Mouse (Mus musculus) spleen, embryonic (tissue): Measurements from ENCODE around the gene Apobr.

Source experiments
- CTCF ChIA-PET: fragments of 350-600 bp; sonication (Branson Sonifier 250); formaldehyde crosslinking; loops from one replicate; lab custom pipeline; 2022; lab: Charles Lee

Apobr gene

DNA sequence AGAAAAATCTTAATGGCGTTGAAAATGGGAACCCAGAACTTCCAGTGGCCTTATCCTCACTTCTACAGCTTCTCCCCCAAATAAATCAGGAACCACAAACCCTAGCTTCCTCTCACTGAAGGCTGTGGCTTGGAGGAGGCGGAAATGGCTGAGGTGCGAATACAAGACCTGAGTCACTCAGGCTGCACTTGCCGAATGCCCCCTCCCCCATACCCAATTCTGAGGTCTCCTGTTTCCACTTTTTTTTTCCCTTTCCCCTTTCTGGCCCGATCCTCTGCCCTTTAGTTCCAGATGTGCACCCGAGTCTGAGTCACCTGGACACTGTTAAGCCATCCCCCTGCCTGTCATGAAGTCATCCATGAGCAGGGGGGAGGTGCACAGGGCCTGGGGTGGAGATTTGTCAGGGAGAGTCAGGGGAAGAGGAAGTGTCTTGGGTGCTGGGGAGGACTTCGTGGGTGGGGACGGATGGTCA is at the start of gene Apobr:
Apobr (plus strand) TSS at position 437 of the 472 bp plus-strand sequence.
- CTCF ChIA-PET = interaction anchor here (0.5 kb wide), 1 partner anchor 195 kb away, joined by 5 read pairs; no protein-coding TSS in a partner anchor

DNA sequence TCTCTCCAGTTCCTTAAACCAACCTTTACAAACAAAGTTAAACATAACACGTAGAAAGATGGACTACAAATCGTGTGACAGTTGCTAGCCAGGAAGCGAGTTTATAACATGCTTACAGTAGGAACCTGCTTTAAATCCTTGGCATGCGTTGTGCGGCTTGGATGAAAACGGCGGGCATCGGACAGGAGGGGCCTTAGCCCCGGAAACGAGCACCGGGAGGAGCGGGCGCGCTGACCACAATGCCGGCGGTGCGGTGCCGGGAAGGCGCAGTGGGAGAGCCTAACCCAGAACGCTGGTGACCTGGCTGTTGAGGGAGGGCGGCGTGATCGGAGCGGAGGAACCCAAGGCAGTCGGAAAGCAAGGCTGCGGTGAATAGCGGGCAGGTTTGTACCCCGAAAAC is 49.0 kb upstream of the Apobr start:
- CTCF ChIA-PET = no interaction called here

DNA sequence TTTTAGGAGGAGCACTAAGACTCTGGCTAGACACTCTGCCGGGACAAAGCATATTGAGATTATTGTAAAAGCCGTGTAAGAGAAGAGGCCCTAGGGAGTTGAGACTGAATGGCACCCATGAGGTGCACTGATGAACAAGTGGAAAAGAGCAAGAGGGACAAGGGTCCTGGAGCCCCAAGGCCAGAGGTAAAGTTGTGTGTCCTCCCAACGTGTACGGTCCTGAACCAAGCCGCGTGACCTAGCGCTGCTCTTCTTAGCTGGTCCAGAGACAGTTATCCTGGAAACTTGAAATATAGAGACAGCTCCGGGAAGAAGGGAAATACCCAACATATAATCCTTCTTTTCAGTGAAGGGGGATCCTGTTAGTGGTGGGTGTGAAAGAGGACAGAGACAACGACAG is 48.3 kb upstream of the Apobr start:
- CTCF ChIA-PET = no interaction called here

DNA sequence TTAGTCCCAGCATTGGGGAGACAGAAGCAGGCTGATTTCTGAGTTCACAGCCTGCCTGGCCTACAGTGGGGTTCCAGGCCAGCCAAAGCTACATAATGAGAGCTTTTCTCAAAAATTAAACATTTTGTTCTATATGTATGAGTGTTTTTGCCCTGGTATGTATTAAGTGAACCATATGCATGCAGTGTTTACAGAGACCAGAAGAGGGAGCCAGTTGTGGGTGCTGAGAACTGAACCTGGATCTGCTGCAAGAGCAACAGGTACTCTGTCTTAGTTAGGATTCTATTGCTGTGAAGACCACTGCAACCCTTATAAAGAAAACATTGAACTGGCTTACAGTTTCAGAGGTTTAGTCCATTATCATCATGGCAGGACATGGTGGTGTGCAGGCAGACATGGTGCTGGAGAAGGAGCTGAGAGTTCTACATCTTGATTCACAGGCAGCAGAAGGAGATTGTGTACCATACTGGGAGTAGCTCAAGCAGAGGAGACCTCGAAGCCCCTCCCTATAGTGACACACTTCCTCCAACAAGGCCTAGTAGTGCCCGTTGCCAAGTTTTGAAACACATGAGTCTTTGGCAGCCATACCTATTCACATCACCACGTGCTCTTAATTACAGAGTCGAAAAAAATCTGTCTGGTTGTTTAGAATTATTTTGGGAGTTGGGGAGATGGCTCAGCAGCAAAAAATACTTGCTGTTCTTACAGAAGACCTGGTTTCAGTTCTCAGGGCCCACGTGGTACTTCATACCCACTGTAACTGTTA is 46.7 kb upstream of the Apobr start:
- CTCF ChIA-PET = interaction anchor here (0.5 kb wide), 1 partner anchor 23 kb away, joined by 4 read pairs; no protein-coding TSS in a partner anchor

DNA sequence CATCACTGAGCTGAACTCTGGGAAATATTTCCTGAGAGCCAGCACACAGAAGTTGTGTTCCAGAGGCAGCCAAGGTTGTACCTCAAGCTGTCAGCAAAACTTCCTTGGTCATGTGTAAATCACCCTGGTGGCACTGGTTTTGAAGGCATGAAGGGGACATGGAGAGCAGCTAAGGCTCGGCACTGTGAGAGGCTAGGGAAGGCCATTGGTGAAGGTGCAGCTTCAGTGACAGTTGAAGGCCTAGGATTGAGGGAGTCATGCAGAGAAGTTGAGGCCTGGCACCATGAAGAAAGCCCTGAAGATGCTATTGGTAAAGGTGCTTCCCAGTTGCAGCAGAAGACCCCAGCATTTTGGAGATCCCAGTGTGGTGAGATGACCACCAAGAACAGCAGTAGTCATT is 43.1 kb upstream of the Apobr start:
- CTCF ChIA-PET = interaction anchor here (0.7 kb wide), 1 partner anchor 215 kb away, joined by 4 read pairs; no protein-coding TSS in a partner anchor

DNA sequence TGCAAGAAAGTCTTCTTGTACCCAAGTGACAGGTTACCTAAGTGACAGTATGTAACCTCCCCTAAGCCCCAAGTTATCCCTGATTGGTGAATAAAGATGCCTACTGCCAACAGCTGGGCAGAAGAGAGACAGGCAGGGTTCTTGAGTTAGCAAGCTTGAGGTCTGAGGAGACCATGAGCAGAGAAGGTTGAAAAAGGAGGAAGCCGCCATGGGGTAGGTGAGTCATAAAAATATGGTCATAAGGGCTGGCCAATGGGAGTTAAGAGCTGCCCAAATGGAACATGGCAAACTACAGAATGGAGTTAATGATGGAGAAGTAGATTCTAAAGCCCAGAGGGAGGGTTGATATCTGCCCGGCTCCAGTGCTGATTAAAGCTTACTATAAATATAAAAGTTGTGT is 39.1 kb upstream of the Apobr start:
- CTCF ChIA-PET = no interaction called here

DNA sequence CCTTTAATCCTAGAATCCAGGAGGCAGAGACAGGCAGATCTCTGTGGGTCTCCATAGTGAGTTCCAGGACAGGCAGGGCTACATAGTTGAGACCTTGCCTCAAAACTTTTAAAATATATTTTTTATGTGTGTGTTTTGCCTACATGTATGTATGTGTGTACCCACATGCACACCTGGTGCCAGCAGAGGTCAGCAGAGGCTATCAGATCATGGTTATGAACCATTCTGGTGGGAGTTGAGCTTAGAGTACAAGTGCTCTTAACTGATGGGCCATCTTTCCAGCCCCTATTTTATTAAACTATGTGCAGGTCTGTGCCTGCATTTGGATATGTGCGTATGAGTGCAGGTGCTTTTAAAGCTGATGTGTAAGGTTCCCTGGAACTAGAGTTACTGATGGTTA is 29.9 kb upstream of the Apobr start:
- CTCF ChIA-PET = no interaction called here

DNA sequence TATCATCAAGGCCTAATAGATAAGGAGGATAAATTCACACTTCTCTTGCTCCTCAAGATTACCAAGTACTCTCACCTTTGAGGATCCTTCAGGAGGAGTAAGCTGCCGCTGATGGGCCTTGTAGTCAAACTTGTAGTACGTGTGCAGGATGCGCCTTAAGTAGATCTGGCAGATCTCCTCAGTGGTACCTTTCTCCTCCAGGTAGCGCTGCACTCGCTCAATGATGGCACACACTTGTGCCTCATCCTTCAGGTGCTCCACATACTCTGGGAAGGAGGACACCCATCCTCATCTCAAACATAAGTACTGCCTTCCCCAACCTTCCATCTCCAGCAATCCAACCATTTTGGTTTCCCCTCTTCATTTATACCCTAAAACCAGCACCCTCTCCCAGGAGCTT is 28.1 kb upstream of the Apobr start:
- CTCF ChIA-PET = no interaction called here

DNA sequence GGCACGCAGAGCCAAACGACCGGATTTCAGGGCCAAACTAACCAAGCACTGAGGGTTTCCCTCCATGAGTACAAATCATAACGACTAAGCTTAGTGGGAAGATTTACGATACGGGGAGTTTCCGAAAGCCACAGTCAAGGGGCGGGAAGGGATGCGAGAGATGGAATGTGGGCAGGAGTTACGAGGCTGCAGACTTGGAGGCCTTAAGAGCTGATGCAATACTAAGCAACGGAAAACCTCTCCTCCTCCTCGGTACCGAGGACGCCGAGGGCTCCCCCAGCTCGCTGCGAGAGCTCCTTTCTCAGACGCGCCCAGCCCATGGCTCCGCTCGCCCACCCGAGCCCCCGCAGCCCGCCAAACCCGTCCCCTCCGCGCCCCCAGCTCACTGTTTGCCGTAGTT is 19.0 kb upstream of the Apobr start:
- CTCF ChIA-PET = no interaction called here

DNA sequence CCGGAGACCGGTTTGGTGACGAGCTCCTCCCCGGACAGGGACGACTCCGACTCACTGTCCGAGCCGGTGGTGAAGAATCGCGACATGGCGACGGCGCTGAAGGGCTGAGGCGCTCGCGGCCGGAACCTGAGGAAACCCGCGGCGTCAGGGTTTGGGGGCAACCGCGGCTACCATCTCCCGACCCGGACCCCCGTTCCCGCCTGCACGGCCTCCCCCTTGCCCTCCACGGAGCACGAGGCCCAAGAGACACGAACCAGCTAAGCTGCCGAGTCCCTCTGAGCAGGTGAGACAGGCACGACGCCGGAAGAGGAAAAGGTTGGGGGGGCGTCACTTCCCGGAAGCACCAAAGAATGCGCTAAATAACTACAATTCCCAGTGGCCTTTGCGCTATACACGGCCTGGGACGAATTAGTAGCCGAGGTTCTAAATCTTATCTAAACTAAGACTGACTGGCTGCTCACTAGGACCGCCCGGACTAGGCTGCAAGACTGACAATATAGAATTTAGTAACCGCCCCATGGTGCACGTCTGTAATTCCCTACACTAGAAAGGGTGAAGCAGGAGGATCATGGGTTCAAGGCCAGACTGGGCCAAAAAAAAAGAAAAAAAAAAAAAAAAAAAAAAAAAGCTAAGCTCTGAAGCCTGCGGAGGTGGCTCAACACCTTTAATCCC is 18.5 kb upstream of the Apobr start, which contains the start of gene Eif3c:
Eif3c (minus strand) TSS at position 318 of the 672 bp plus-strand sequence.
- CTCF ChIA-PET = interaction anchor here (0.6 kb wide), 2 partner anchors 17 to 1428 kb away, joined by 3 read pairs; no protein-coding TSS in a partner anchor

DNA sequence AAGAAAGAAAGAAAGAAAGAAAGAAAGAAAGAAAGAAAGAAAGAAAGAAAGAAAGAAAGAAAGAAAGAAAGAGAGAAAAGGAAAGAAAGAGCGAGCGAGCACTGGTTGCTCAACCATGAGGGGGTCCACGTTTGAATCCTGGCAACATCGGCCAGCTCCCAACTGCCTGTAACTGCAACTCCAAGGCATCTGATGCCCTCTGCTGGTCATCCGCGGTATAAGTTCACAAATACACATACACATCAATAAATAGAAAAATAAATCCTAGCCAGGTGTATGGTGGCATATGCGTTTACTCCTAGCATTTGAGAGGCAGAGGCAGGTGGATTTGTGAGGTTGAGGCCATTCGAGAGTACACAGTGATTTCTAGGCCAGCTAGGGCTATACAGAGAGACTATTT is 7.8 kb upstream of the Apobr start:
- CTCF ChIA-PET = interaction anchor here (1.3 kb wide), 1 partner anchor 13 kb away, joined by 3 read pairs; no protein-coding TSS in a partner anchor

DNA sequence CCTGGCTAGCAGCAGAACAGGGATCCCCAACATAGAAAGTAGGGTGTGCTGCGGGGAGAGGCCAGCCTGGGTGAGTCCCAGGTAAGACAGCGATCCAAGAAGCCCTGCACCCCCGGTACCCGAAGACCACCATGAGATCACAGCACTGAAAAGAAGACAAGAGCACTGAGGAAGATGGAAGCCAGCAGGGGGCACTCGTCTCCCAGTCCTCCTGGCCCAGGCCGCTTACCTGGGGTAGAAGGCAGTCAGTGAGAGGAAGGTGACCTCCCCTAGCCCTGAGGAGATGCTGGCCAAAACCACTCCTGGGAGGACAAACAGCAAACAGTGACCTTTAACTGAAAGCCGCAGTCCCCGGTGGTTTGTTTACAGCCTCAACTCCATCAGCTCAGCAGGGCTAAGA is 5.6 kb upstream of the Apobr start:
- CTCF ChIA-PET = interaction anchor here (0.6 kb wide), 2 partner anchors 36 to 112 kb away, joined by 3 read pairs; no protein-coding TSS in a partner anchor

DNA sequence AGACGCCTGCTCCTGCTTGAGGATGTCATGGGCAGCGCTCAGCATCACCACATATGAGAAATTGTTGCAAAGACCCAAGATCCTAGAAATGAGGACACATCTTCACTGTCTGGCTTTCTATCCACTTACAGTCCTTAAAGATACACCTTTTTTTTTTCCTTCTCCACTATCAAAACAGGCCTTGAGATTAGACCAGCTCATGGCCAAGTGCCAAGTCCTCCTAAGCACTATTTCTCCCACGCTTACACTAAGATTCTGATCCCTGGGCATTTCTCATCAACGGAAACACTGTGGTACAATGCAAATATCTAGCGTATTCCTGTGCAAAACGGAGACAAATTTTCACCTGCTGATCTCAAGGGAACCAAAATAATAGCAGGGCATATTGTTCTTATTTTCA is 3.1 kb upstream of the Apobr start:
- CTCF ChIA-PET = no interaction called here

DNA sequence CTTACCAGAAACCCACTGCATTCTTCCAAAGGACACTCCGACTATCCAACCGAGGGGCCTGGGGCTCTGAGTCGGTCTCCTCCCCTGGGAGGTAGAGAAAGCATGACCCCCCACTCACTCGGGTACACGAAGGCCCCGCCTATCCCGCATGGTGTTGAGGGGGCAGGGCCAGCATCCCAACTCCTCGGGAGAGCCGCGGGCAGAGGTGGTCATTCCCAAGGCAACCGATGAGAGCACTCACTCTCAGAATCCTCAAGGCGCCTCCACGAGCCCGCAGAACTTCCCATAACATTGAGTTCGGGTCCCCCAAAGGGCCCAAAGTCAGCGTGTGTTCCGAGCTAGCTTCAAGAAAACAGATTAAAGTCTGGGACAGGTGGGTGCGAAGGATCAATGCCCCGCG is 2.0 kb upstream of the Apobr start:
- CTCF ChIA-PET = interaction anchor here (0.6 kb wide), 1 partner anchor 16 kb away, joined by 3 read pairs; no protein-coding TSS in a partner anchor

DNA sequence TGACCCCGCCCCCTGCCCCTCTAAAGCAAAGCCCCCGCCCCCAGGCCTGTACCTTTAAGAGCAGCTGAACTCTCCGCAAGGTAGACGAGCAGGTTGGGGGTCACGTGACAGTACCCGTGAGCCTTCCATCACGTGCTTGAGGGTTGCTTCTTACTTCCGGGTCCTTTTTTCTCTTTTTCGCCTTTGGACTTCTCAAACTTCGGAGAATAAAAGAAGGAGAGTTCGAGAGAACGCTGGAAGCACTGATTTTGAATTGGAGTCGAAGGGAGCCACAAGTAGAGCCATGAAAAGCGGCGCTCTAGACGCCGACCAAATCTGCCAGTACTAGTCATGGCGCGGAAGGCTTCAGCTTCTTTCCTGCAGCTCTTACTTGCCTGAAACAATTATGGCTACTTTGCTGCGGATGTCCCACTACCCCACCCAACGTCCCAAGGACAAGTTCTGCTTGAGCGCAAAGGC is 1.5 kb upstream of the Apobr start:
- CTCF ChIA-PET = interaction anchor here (0.6 kb wide), 1 partner anchor 17 kb away, joined by 3 read pairs; no protein-coding TSS in a partner anchor

DNA sequence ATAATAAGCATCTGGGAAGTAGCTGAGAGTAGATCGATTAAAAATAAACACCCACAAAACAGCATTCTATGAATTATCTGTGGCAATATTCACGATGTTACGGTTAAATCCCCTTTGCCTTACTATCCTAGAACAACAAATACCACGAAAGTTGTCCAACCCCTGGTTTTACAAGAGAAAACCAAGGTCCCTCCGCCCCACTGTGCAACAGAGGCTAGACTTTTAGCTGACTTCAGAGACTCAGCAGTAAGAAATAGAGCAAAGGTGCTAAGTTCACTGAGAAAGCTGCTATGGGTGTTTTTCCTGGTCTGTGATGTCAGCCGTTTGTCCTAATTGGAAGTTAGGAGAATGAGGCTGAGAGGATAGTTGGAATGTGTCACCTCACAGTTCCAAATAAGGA is 981 bp upstream of the Apobr start:
- CTCF ChIA-PET = no interaction called here

DNA sequence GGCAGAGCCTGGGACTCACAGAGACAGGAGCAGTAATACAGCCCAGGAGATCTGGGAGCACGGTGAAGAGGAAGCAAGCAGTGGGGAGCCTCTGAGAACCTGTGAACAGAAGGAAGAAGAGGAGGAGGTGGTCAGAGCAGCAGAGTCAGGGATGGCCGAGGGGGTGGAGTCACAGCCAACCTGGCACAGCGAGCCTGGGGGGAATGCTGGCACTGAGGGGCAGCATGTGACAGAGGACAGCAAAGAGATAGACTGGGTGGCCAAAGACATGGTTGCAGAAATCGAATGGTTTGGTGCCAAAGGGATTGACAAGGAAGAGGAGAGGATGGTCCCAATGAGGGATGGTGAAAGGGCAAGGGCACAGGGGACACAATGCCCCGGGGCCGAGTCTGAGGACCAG is 975 bp downstream of the Apobr start, which contains the start of gene Cln3:
Cln3 (minus strand) TSS at position 101 of the 400 bp plus-strand sequence.
- CTCF ChIA-PET = no interaction called here

DNA sequence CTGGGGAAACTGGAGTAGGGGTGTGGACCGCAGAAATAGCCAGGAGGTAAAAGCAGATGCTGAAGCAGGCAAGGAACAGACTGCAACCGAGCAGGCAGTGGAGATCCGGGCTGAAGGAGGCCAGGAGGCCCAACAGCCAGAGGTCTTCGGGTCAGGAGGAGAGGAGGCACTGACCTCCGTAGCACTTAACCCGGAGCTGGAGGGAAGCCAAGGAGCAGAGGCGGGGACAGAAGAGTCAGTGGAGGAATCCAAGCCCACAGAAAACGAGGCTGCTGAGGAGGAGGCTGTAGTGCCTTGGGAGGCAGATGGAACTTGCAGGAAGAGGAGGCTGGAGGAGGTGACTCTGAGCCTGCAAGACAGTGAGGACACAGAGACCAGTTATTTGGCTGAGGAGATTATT is 2.1 kb downstream of the Apobr start:
- CTCF ChIA-PET = no interaction called here

DNA sequence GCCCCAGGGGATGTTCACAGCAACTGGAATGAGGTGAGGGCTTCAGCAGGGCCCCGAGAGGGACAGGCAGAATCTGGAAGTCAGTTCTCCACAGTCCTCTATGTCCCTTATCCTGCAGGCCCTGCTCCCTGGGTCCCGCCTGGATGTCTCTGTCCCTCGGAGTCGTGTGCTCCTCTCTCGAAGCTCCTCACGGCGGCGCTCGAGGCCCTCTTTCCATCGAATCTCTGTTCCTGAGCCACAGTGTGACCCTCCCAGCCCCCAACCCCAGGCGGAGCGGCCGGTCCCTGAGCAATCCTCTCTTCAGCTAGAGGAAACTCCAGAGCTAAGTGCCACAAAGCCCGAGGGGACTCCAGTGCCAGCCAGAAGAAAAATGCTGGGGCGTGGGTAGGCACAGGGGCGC is 3.0 kb downstream of the Apobr start:
- CTCF ChIA-PET = no interaction called here

DNA sequence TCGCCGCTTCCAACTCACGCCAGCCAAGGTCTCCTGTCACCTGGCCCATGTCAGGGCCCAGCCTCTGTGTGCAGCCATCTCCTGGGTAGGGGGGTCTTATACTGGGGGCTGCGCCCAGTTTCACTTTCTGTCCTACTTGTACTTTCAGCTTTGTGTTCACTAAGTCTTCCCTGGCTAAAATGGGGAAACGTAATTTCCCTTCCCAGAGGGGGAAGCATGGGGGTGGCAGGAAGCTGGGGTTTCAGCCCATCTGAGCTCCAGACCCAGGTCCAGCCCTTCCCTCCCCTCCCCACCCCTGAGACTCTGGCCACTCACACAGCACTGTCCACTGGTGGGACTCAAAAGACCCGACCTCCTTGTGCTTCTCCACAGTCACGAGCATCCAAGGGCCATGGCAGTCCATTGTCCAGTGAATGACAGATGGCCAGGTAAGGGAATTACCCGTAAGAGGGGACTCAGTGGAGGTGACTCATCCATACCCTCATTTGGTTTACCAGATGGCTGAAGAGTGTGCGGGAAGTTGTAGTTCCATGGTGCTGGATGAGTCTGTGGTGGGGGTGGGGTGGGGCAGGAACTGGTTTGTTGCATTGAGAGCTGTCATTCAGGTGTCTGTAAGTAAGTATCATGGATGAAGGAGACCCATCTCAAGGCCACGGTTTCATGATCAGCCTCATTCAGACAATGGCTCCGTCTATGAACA is 10.3 kb downstream of the Apobr start, which contains the start of gene Il27:
Il27 (minus strand) TSS at position 80 of the 700 bp plus-strand sequence.
- CTCF ChIA-PET = no interaction called here

DNA sequence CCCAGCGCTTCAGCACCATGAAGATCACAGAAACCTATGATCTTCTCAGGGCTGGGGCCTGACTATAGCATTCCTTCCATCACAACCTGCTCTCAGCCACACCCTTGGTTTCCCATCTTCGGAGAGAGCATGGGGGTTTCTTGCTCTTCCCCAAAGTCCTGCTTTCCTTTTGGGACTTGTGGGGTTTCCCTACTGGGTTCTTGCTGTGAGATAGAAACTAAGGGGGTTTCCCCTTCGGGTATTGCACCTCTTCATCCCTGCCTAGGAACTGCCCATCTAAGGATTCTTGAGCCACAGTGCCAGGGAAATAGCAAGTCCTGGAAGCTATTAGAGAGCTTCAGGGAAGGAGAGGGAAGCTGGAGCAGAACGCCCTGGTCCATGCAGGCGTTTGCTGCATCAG is 11.1 kb downstream of the Apobr start:
- CTCF ChIA-PET = no interaction called here
